Mouse (Mus musculus): Measurements from ENCODE around the gene Park7.

- TF ChIP-seq CTCF (IDR thresholded peaks at IDR 0.05; ENCODE audit: low read depth) (no peak), EP300 (IDR thresholded peaks at IDR 0.05; ENCODE audit: low read depth) (no peak)
Observed at GRCm38 (mm10) chr4:150913743-150914142, 494 bp downstream of the Park7 start.
